Mouse (Mus musculus) megakaryocyte-erythroid progenitor cell, adult 5-6 weeks (primary cell): ENCODE data around the gene Galnt4. TPM values are rescaled to one million over a fixed set of nuclear protein-coding genes. Genes with fewer than 3 reads are reported as not detected.

Experiments
- ATAC-seq: replicated peaks from 2 replicates; pipeline ENCODE4 v1.8.0; 2016; ENCODE audit warnings: mild to moderate bottlenecking, inconsistent platforms; ENCODE audit not compliant: severe bottlenecking, poor library complexity, low FRiP score, low TSS enrichment
- total RNA-seq, 2 experiments: library from RNA; stranded (forward) in 1 of 2; stranded (reverse) in 1 of 2; fragments of 200-1000, 215-1000 nt in 1 of 2; fragments of >200 nt in 1 of 2; fragmentation: Nextera tagmentation in 1 of 2; gene quantifications; 2 replicates each; pipeline ENCODE4 v1.2.3; 2014 to 2017

The Galnt4 gene
- total RNA-seq, 2 experiments from 2014 or later, result 4.9 to 5.4 TPM

DNA sequence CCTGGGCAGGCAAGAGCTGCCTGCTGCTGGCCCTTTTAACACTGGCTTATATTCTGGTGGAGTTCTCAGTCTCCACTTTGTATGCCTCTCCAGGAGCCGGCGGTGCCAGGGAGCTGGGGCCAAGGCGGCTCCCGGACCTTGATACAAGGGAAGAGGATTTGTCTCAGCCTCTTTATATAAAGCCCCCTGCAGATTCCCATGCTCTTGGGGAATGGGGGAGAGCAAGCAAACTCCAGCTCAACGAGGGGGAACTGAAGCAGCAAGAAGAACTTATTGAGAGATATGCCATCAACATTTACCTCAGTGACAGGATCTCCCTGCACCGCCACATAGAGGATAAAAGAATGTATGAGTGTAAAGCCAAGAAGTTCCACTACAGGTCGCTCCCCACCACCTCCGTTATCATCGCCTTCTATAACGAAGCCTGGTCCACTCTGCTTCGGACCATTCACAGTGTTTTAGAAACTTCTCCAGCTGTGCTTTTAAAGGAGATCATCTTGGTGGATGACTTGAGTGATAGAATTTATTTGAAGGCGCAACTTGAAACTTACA is 548 bp downstream of the Galnt4 start:
- ATAC-seq, result 0 out of 2 replicates have a peak, but pooled peaks have one; percentile 27

- no peak for ATAC-seq
Observed at GRCm38 (mm10) chr10:99113533-99113932, 5.6 kb downstream of the Galnt4 start.

GRCm38 (mm10) chr10:99114295-99114694 is 6.3 kb downstream of the Galnt4 start:
- no peak for ATAC-seq

DNA sequence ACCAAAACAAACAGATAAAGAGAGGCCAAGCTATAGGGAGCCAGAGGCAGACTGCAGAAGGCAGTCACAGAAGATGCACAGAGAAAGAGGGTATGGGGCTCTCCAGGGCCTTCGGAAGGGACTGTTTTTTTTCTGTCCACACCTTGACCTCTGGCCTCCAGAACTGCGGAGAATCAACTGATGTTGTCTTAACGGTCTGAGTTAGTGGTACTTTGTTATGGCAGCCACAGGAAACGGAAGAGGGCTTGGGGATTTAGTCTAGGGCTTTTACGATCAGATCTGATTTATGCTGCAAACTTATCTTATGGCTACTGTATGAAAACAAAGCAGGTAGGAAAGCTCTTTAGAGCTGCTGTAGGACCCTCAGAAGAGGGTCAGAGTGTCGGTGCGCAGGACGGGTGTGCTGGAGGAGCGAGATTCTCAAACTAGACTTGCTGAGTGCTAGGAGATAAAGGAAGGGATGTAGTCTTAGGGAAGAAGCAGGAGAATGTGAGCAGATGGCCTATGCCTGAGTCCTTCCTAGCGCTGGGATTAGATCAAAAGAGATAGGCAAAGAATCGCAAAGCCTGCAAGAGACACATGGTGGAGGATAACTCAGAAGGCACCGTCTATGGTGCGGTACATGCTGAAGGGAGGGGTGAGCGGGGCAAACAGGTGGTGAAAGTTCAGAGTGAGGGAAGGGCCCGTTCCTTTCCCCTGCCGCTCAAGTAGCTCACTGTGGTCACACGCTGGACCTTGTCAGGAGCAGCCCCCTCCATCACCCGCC is 7.7 kb downstream of the Galnt4 start:
- ATAC-seq, result no peak

- ATAC-seq, result no peak
Observed at GRCm38 (mm10) chr10:99116237-99116632, 8.3 kb downstream of the Galnt4 start.

GRCm38 (mm10) chr10:99116650-99117615 is 9.0 kb downstream of the Galnt4 start:
- ATAC-seq, result no peak

GRCm38 (mm10) chr10:99117876-99118275 is 9.9 kb downstream of the Galnt4 start:
- ATAC-seq, result no peak

DNA sequence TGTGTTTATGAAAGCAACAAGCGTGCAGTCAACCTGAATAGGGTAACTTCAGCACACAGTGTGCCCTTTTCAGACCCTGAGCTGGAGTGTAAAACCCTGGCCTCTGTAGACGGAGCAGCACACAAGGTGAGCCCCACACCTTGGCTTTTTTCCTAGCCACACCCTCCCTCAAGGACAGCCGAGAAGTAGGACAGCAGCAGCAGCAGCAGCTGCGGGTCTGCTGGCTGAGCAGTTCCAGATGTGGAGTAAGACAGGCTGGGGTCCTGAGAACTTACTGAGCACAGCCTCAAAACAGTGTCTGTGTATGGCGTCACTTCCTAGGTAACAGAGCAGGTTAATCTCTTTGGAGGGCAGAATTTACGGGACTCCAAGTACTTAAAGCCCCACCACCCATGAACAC is 10.7 kb downstream of the Galnt4 start:
- no peak for ATAC-seq

- peak; percentile 53; the same call in 1 of the 2 replicates for ATAC-seq
Observed at GRCm38 (mm10) chr10:99119471-99119870, 11.5 kb downstream of the Galnt4 start.

- ATAC-seq, result no peak
Observed at GRCm38 (mm10) chr10:99126225-99126624, 18.3 kb downstream of the Galnt4 start, which contains the start of gene Phxr2. TSS of gene Phxr2 (minus strand) at chr10:99126325.

DNA sequence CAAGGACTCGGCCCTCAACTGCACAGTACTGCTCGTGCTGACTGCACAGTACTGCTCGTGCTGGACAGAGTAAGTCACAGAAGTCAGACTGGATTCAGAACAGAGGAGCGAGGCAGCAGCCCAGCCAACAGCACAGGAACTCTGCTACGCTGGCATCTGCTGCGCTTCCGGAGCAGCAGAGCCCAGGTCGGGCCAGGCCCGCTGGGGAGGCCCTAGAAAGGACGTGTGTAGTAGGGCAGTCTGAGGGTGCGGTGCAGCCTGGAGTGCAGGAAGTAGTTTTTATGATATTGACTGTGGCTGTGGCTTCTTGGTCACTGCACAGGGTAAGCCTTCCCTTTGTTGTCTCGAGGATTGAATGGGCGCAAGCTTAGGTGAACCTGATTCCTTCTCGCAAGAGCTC is 19.0 kb downstream of the Galnt4 start:
- ATAC-seq, result peak; percentile 73

GRCm38 (mm10) chr10:99127691-99128261 is 19.8 kb downstream of the Galnt4 start:
- peak; percentile 22 for ATAC-seq

- ATAC-seq, result 0 out of 2 replicates have a peak, but pooled peaks have one; percentile 17
Observed at GRCm38 (mm10) chr10:99130611-99131010, 22.7 kb downstream of the Galnt4 start.

GRCm38 (mm10) chr10:99131298-99131697 is 23.3 kb downstream of the Galnt4 start:
- no peak for ATAC-seq

- no peak for ATAC-seq
Observed at GRCm38 (mm10) chr10:99132189-99132588, 24.2 kb downstream of the Galnt4 start.

DNA sequence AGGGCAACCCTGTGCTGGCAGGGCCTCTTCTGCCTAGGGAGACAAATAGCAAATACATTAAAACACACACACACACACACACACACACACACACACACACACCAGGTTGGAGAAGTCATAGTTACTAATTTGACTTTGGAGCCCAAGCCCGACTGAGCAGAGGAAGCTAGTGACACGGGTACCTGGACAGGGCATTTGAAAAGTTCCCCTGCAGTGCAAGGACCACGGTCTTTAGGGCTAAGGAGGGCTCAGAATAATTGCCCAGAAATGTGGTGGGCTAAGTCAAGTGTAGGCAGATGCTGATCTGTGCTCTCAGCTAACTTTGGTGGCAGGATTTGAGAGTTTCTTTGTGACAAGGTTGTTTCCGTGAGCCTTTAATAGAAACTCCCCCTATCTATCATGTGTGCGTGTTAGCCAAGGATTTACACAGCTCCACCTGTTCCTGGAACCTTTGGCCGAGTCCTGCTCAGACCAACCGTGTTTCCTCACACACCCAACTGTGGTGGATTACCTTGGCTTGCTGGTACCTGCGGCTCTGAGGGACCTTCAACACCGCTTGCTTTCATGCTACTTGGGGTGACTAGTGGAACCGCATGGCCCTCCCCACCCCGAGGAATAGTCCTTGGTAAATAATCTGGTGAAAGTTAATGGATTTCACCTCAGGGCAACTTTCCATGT is 24.8 kb downstream of the Galnt4 start:
- ATAC-seq, result no peak

DNA sequence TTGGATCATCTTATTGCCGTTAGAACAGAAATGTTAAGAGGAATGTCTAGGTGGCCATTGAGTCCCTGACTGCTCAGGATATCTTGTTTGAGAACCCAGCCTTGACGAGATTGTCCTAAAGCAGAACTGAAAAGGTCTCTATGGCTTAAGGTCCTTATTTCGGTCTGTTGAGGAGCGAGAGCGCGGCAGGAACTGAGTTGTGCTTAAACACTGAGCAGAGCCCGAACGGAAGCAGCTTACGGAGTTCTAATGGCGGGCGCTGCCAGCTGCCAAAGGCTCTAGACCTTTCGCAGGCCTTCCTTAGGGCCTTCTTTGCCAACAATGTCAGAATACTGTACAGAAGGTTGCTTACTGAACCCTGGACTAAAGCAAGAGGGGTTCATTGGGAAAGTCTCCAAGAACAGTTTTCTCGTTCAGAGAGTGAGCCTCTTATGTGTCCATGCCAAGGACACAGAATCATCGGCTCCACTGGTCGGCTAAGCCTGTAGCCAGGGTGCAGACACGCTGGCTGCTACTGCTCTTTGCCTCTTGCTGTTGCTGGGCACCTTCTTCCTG is 25.4 kb downstream of the Galnt4 start:
- no peak for ATAC-seq

DNA sequence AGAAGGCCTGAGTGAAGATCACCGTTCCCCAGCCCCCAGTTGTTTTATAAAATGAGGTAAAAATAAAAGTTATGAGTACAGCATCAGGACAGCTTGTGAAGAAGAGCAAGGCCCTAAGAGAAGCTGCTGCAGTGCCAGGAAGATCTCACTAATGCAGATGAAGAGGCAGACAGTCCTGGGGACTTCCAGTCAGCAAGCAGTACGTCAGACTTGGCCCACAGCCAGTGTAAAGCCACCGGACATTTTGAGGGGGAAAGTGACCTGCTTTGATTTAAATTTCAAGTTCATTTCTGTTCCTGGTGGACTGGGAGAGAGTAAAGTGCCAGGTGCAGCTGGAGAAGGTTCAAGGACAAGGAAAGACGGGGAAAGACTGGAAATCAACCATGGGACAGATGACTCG is 28.4 kb downstream of the Galnt4 start:
- no peak for ATAC-seq

DNA sequence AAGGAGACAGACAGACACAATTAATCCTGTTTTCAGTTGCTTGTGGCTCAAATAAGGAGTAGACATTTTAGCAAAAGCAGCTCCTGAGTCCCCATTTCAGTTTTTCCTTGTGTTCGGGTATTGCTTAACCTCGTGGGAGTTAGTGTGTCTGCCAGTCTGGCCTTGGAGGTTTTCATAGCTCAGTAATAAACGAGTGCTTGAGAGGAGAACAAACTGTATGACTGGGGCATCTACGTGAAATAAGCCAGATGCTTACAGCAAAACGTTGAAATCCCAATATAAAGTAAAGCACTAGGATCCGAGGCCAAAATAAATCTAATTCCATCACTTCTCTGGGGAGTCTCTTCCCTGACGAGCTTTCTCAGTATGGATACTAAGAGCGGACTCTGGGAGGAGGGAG is 37.7 kb downstream of the Galnt4 start:
- ATAC-seq, result no peak
